Mouse (Mus musculus): ENCODE data around the gene Prrx2. TPM values are rescaled to one million over a fixed set of nuclear protein-coding genes. Genes with fewer than 3 reads are reported as not detected.

The Prrx2 gene
- polyA plus RNA-seq, 1 experiment from 2014 or later: 58.8 TPM

DNA sequence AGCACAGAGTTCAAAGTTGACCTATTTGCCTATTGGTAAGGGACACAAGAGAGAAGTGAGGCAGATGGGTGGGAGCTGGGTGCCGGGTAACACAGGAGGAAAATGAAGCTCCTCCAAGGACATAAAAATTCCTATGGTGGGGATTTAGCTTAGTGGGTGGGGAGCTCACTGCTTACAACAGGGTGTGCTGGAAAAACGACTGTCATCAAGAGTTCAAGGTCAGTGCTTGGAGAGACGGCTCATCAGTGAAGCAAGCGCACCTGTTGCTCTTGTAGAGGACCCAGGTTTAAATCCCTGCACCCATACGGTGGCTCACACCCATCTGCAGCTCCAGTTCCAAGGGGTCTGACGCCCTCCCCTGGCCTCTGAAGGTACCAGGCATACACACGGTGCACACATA lies 59.2 kb downstream of the Prrx2 start:
- Histone ChIP-seq H3K9ac (no peak overlapping the region), H3K36me3 (no peaks in the 10 kb centered on the region), H3K9me3 (replicated peaks) (no peaks in the 10 kb centered on the region), H3K4me1 (replicated peaks) (peaks cover 21% of the 10 kb centered on the region), H3K4me2 (no peak overlapping the region), H3K27me3 (replicated peaks) (no peaks in the 10 kb centered on the region), H3K4me3 (no peak overlapping the region), H3K27ac (ENCODE audit: poor library complexity, severe bottlenecking) (no peak overlapping the region)
- ATAC-seq (ENCODE audit: insufficient number of reproducible peaks, low FRiP score): no peak
- 78% methylated on average over 7 of the region's 7 CpGs for WGBS

DNA sequence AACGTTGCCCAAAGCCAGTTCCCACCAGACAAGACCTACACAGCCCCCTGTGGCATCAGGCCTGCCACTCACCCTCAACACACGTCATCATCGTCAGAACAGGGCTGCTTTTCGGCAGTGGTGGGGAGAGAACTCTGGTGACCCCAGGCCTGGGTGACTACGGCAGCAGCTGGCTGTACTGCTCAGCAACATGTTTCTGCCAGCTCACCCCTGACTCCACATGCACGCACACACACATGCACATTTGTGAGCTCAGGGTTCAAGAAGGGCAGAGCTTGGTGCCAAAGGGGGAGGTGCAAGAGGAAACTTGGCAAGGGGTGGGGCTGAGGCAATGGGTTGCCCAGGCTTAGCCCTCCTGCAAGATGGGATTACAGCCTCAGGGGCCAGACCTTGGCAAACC lies 62.5 kb downstream of the Prrx2 start:
- WGBS: 26% methylated on average over 6 of the region's 6 CpGs
- Histone ChIP-seq H3K27ac (ENCODE audit: poor library complexity, severe bottlenecking) (no peak overlapping the region), H3K9ac (no peak overlapping the region), H3K4me1 (replicated peaks) (peaks cover 23% of the 10 kb centered on the region), H3K9me3 (replicated peaks) (no peaks in the 10 kb centered on the region), H3K4me2 (no peak overlapping the region), H3K27me3 (replicated peaks) (peaks cover 14% of the 10 kb centered on the region; the same call in 1 of the 2 replicates), H3K36me3 (no peaks in the 10 kb centered on the region), H3K4me3 (no peak overlapping the region)
- peak; percentile 30; the same call in 1 of the 2 replicates for ATAC-seq (ENCODE audit: insufficient number of reproducible peaks, low FRiP score)

DNA sequence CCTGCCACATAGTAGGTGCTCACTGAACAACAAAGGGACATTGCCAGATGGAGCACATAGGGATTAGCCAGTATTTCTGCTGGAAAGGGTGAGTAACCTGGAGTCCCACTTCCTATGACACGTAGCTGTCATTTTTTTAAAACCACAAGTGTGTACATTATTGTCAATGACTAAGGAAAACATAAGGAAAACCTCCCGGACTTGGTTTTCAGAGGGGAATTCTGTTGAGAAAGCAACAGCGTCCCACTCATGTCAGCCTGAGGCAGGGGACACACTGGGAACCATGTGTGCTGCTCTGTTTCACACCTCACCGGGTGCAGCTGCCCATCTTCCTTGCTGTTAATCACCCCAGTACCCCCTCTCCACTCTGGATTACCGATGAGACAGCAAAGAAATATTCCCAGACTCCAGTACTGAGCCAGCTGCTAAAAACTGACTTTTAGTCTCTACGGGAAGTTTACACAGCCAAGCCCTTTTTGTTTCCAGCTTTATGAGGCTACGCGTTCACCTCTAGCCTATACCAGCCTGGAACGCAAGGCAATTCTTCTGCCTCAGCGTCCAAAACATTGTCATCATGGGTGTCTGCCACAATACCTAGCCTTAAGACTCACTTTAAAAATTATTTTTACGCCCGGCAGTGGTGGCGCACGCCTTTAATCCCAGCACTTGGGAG lies 64.8 kb downstream of the Prrx2 start:
- no peak overlapping the region for H3K27ac ChIP-seq (ENCODE audit: poor library complexity, severe bottlenecking)
- peaks cover 29% of the 10 kb centered on the region for H3K4me1 ChIP-seq (replicated peaks)
- H3K36me3 ChIP-seq: no peaks in the 10 kb centered on the region
- no peak overlapping the region for H3K4me3 ChIP-seq
- H3K27me3 ChIP-seq (replicated peaks): peaks cover 21% of the 10 kb centered on the region; the same call in 1 of the 2 replicates
- no peak for ATAC-seq (ENCODE audit: insufficient number of reproducible peaks, low FRiP score)
- no peak overlapping the region for H3K9ac ChIP-seq
- H3K9me3 ChIP-seq (replicated peaks): no peaks in the 10 kb centered on the region
- 83% methylated on average over 14 of the region's 14 CpGs for WGBS
- H3K4me2 ChIP-seq: no peak overlapping the region

DNA sequence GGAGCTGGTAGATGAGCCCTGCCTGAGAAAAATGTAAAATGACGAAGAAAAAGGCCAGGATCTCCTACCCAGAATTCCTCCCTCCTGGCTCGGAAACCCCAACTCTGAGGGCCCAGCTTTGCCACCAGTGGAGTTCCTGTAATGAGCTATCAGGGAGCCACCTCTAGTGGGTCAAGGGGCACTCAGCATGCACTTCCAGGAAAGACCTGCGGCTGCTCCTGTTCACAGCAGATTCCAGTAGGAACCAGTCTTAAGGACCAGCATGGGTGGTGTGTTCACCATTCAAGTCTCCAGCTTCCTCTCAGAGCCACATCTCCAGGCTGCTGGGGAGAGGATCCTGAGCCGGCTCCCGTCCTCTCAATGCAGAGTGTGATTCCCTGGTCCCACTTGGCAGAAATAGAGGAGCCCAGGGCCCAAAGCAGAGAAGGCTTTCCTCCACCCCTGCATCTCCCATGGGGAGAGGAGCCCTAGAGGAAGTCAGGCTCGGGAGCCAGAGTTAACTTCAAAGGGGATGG lies 66.9 kb downstream of the Prrx2 start:
- H3K9ac ChIP-seq: no peak overlapping the region
- H3K4me1 ChIP-seq (replicated peaks): peaks cover 39% of the 10 kb centered on the region
- WGBS: 52% methylated on average over 6 of the region's 6 CpGs
- no peak overlapping the region for H3K27ac ChIP-seq (ENCODE audit: poor library complexity, severe bottlenecking)
- peaks cover 21% of the 10 kb centered on the region; the same call in 1 of the 2 replicates for H3K27me3 ChIP-seq (replicated peaks)
- 0 out of 2 replicates have a peak overlapping the region, but pooled peaks have one; percentile 70 for H3K4me2 ChIP-seq
- no peak overlapping the region for H3K4me3 ChIP-seq
- ATAC-seq (ENCODE audit: insufficient number of reproducible peaks, low FRiP score): no peak
- no peaks in the 10 kb centered on the region for H3K36me3 ChIP-seq
- H3K9me3 ChIP-seq (replicated peaks): no peaks in the 10 kb centered on the region

DNA sequence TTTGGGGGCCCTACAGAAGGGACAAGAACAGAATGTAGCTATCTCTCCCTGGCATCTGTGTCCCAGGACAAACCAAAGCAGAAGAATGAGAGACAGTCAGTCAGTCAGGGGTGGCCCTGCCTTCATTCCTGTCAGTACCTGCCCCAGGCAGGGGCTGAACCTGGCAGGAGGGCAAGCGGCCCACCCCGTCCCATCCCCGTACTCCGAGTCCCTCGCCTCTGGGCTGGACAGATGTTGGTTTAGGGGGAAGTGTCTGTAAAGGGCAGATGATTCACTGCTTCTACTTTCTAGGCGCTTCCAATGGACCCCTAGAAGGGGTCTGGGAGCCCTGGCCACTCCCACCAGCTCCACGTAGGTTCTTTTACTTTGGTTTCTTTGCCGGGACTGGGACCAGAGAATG lies 67.5 kb downstream of the Prrx2 start:
- no peaks in the 10 kb centered on the region for H3K36me3 ChIP-seq
- ATAC-seq (ENCODE audit: insufficient number of reproducible peaks, low FRiP score): no peak
- H3K9me3 ChIP-seq (replicated peaks): no peaks in the 10 kb centered on the region
- peak overlapping the region; percentile 70 for H3K4me2 ChIP-seq
- 37% methylated on average over 8 of the region's 8 CpGs for WGBS
- peak overlapping the region; percentile 49; the same call in 1 of the 2 replicates for H3K9ac ChIP-seq
- no peak overlapping the region for H3K27ac ChIP-seq (ENCODE audit: poor library complexity, severe bottlenecking)
- peaks cover 21% of the 10 kb centered on the region; the same call in 1 of the 2 replicates for H3K27me3 ChIP-seq (replicated peaks)
- peak overlapping the region; percentile 43 for H3K4me3 ChIP-seq
- peaks cover 36% of the 10 kb centered on the region for H3K4me1 ChIP-seq (replicated peaks)

DNA sequence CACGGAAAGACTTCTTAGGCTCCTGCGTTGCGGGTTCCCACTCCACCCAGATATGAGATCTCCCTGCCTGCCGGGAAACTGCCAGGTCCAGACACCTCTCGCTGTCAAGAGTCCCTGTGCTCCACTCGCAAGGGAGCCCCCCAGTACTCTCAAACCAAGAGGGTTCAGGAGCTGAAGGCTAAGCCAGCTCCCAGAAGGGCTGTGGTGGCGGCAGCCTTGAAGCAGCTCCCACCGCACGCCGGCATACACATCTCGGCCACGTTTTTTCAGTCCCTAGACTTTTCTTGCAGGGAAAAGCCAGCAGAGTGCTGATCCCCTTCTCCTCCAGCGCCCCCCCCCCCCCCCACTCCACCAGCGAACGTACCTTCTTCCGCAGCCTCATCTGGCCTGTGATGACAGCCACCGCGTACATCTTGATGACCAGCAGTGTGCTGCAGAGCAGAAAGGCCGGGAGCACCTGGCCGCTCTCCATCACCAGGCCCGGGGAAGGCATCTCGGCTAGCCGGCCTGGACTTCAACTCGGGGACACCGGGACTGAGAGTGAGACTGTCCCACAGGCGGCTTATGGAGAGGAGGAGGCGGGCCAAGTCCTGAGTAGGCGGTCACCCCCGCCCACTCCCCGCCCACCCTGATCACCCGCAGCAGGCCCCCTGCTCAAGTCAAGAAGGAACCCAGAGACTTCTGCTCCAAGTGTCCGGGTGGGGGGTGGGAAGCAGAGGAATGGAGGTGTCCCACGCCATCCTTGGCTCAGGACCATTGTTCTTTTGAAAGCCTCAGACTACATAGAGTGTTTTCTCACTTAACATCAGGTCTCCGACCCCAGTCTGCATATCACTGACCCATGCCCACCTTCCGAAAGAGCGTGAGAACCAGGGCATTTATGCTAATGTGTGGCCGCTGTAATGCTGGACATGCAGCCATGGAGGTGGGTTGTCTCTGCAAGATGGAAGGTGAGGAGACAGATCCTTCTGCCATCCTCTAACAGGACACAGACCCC lies 68.3 kb downstream of the Prrx2 start:
- no peak overlapping the region for H3K27ac ChIP-seq (ENCODE audit: poor library complexity, severe bottlenecking)
- H3K9me3 ChIP-seq (replicated peaks): no peaks in the 10 kb centered on the region
- H3K9ac ChIP-seq: peak overlapping the region; percentile 49
- peak; percentile 53; the same call in 1 of the 2 replicates for ATAC-seq (ENCODE audit: insufficient number of reproducible peaks, low FRiP score)
- peaks cover 21% of the 10 kb centered on the region; the same call in 1 of the 2 replicates for H3K27me3 ChIP-seq (replicated peaks)
- no peaks in the 10 kb centered on the region for H3K36me3 ChIP-seq
- peak overlapping the region; percentile 70 for H3K4me2 ChIP-seq
- H3K4me3 ChIP-seq: peak overlapping the region; percentile 43
- peaks cover 31% of the 10 kb centered on the region for H3K4me1 ChIP-seq (replicated peaks)
- 9% methylated on average over 36 of the region's 37 CpGs for WGBS

DNA sequence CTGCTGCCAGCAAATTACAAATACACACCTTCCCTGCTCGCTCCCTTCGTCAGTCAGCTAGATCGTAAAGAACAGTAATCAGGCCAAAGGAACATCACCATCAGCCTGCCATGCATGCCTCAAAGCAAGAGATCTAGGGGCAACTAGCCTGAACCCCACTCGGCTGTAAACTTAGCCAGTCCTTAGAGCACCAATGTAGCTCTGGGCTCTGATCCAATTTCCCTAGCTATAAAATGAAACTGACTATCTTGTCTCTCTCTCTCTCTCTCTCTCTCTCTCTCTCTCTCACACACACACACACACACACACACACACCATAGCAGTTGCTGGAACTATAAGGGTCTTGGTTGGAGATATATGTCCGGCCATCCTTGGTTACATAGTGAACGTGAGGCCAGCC lies 69.5 kb downstream of the Prrx2 start:
- Histone ChIP-seq H3K9me3 (replicated peaks) (no peaks in the 10 kb centered on the region), H3K9ac (no peak overlapping the region), H3K4me1 (replicated peaks) (peaks cover 31% of the 10 kb centered on the region), H3K36me3 (no peaks in the 10 kb centered on the region), H3K4me3 (no peak overlapping the region), H3K27ac (ENCODE audit: poor library complexity, severe bottlenecking) (no peak overlapping the region), H3K4me2 (no peak overlapping the region), H3K27me3 (replicated peaks) (peaks cover 21% of the 10 kb centered on the region; the same call in 1 of the 2 replicates)
- no peak for ATAC-seq (ENCODE audit: insufficient number of reproducible peaks, low FRiP score)
- WGBS: 84% methylated on average over 6 of the region's 6 CpGs

DNA sequence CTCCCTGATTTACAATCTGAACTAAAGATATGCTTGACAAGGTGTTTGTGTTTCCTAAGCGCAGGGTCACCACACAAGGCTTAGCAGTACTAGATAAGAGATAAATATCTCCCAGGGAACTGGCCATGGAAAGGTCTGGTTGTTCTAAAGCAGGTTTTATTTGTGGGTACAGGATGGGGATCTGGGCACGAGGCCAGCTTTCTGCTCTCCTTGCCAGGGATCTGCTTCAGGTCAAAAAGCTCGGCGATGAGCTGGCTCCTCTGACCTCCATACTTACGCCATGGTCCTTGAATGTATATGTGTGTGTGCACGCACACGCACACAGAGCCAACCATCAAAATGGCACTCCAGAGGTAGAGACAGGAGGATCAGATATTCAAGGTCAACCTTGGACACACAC lies 70.2 kb downstream of the Prrx2 start:
- peaks cover 21% of the 10 kb centered on the region; the same call in 1 of the 2 replicates for H3K27me3 ChIP-seq (replicated peaks)
- no peak overlapping the region for H3K9ac ChIP-seq
- H3K9me3 ChIP-seq (replicated peaks): no peaks in the 10 kb centered on the region
- no peak for ATAC-seq (ENCODE audit: insufficient number of reproducible peaks, low FRiP score)
- 51% methylated on average over 7 of the region's 7 CpGs for WGBS
- H3K27ac ChIP-seq (ENCODE audit: poor library complexity, severe bottlenecking): no peak overlapping the region
- H3K4me2 ChIP-seq: no peak overlapping the region
- H3K4me3 ChIP-seq: no peak overlapping the region
- peaks cover 31% of the 10 kb centered on the region for H3K4me1 ChIP-seq (replicated peaks)
- H3K36me3 ChIP-seq: no peaks in the 10 kb centered on the region

DNA sequence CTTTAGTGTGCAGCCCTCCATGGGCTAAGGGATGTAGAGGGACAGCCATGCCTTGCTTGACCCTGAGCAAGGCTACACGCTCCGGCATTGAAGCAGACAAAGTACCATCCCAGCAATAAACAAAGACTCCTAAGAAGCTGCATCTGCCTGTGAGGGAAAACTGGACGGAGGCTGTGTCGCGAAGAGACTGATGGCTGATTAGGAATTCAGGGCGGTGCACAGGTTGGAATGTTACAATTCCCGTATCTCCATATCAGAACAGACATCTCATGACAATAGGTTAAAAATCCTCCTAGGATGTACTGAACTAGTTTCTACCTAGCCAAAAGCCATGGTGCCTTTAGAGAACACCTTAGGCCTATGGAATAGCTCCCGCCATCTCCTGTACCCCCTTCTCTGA lies 71.1 kb downstream of the Prrx2 start:
- Histone ChIP-seq H3K27me3 (replicated peaks) (peaks cover 17% of the 10 kb centered on the region; the same call in 1 of the 2 replicates), H3K9me3 (replicated peaks) (no peaks in the 10 kb centered on the region), H3K9ac (no peak overlapping the region), H3K4me3 (no peak overlapping the region), H3K4me2 (no peak overlapping the region), H3K36me3 (no peaks in the 10 kb centered on the region), H3K27ac (ENCODE audit: poor library complexity, severe bottlenecking) (no peak overlapping the region), H3K4me1 (replicated peaks) (peaks cover 31% of the 10 kb centered on the region)
- 83% methylated on average over 8 of the region's 8 CpGs for WGBS
- ATAC-seq (ENCODE audit: insufficient number of reproducible peaks, low FRiP score): no peak

DNA sequence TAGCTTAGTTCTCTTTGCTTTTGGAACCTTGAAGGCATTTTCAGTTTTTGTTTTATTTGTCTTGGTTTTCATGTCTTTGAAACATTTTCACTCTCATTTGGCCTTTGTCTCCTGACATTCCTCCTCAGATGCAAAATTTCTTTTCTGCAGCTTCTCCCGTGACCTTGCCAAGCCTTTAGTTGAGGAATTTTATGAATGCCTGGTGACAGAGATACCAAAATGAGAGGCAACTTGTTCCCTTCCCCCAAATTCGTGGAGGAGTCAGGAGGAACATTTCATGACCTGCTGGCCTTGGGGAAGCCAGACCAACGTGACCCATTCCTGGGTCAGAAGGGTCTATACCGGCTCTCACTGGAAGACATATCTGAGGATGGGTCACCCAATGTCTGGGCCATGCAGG lies 71.9 kb downstream of the Prrx2 start:
- Histone ChIP-seq H3K27me3 (replicated peaks) (peaks cover 14% of the 10 kb centered on the region; the same call in 1 of the 2 replicates), H3K4me2 (no peak overlapping the region), H3K4me1 (replicated peaks) (peaks cover 31% of the 10 kb centered on the region), H3K27ac (ENCODE audit: poor library complexity, severe bottlenecking) (no peak overlapping the region), H3K9me3 (replicated peaks) (no peaks in the 10 kb centered on the region), H3K4me3 (no peak overlapping the region), H3K36me3 (no peaks in the 10 kb centered on the region), H3K9ac (no peak overlapping the region)
- 51% methylated on average over 4 of the region's 4 CpGs for WGBS
- ATAC-seq (ENCODE audit: insufficient number of reproducible peaks, low FRiP score): no peak

DNA sequence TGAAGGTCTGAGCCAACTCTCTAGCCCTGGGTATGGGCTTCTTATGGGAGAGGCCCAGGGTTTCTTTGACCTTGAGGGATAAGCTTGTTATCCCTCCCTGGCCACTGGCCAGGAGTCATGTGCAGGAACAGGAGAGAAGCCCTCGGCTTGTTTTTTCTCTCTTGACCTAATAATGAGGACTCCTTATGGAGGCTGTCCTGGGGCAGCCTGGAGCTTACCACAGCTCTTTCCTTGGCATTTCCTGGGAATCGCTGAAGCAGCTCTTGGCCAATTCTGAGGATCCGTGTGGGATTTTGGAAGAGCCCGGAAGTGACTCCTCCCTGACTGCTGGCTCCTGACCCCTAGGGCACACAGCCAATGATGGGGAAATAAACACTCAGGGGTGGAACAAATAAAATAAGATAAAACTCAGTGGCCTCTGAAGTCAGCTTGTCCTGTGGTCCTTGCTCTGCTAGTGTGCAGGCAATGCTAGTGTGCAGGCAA lies 77.6 kb downstream of the Prrx2 start:
- WGBS: 33% methylated on average over 4 of the region's 4 CpGs
- no peak overlapping the region for H3K9ac ChIP-seq
- peak; percentile 18; the same call in 1 of the 2 replicates for ATAC-seq (ENCODE audit: insufficient number of reproducible peaks, low FRiP score)

More for the DNA sequence above, 77.6 kb downstream of the Prrx2 start:
- Histone ChIP-seq H3K27me3 (replicated peaks) (no peaks in the 10 kb centered on the region), H3K9me3 (replicated peaks) (no peaks in the 10 kb centered on the region), H3K4me1 (replicated peaks) (peaks cover 17% of the 10 kb centered on the region), H3K4me2 (no peak overlapping the region), H3K27ac (ENCODE audit: poor library complexity, severe bottlenecking) (peak overlapping the region; percentile 45), H3K4me3 (no peak overlapping the region), H3K36me3 (no peaks in the 10 kb centered on the region)

Data from heart, embryonic 12.5 days (tissue).